Mouse (Mus musculus) myocyte (in vitro differentiated cells): ENCODE data around the gene Mmp27.

Experiments
- CEBPB ChIP-seq: IDR thresholded peaks from 2 replicates; pipeline ENCODE4 v1.6.1; 2011; ENCODE audit warnings: mild to moderate bottlenecking, moderate library complexity; ENCODE audit not compliant: poor library complexity, insufficient read depth, severe bottlenecking
- MAX ChIP-seq: IDR thresholded peaks from one replicate; pipeline ENCODE4 v1.6.1; 2011; ENCODE audit warnings: low read depth, mild to moderate bottlenecking, control low read depth
- POLR2A ChIP-seq: IDR thresholded peaks from one replicate; pipeline ENCODE4 v1.6.1; 2011; ENCODE audit warnings: low read depth, mild to moderate bottlenecking, control low read depth, moderate library complexity; ENCODE audit not compliant: insufficient read length
- USF1 ChIP-seq: IDR thresholded peaks from one replicate; pipeline ENCODE4 v1.6.1; 2011; ENCODE audit warnings: low read depth, mild to moderate bottlenecking, control low read depth, moderate library complexity

- TF ChIP-seq POLR2A (no peak), MAX (no peak), CEBPB (no peak), USF1 (no peak)
Measured at GRCm38 (mm10) chr9:7605638-7606037, 34.4 kb downstream of the Mmp27 start.
